Mouse (Mus musculus) right cerebral cortex, adult 2 months (tissue): ENCODE measurements around the gene Rpl31.

Experiments
- DNase-seq, 2 experiments: peaks; one replicate each; pipeline ENCODE4 v3.0.0; 2021 to 2022; ENCODE audit warnings: low spot score in 2 of 2

The Rpl31 gene

GRCm38 (mm10) chr1:39367045-39367444, 597 bp upstream of the Rpl31 start:
- DNase-seq = peak in 1 of 2 experiments; percentile 49

- peak in 1 of 2 experiments; percentile 33 for DNase-seq
These were observed 712 bp downstream of the Rpl31 start for GRCm38 (mm10) chr1:39368267-39368841.

GRCm38 (mm10) chr1:39370431-39370830, 2.8 kb downstream of the Rpl31 start:
- DNase-seq = no peak

GRCm38 (mm10) chr1:39372220-39372843, 4.7 kb downstream of the Rpl31 start:
- DNase-seq = no peak

GRCm38 (mm10) chr1:39373378-39373777, 5.7 kb downstream of the Rpl31 start:
- no peak for DNase-seq

- DNase-seq = no peak
These were observed 6.7 kb downstream of the Rpl31 start for GRCm38 (mm10) chr1:39374231-39374809.

GRCm38 (mm10) chr1:39376121-39376520, 8.5 kb downstream of the Rpl31 start:
- no peak for DNase-seq

- no peak for DNase-seq
These were observed 9.1 kb downstream of the Rpl31 start for GRCm38 (mm10) chr1:39376726-39377240.

GRCm38 (mm10) chr1:39378540-39378939, 10.9 kb downstream of the Rpl31 start:
- no peak for DNase-seq

- DNase-seq = no peak
These were observed 11.4 kb downstream of the Rpl31 start for GRCm38 (mm10) chr1:39379021-39379420.

GRCm38 (mm10) chr1:39381017-39381416, 13.4 kb downstream of the Rpl31 start:
- DNase-seq = no peak

GRCm38 (mm10) chr1:39384914-39385313, 17.3 kb downstream of the Rpl31 start:
- no peak for DNase-seq

GRCm38 (mm10) chr1:39386456-39386855, 18.8 kb downstream of the Rpl31 start:
- no peak for DNase-seq

GRCm38 (mm10) chr1:39387497-39387896, 19.9 kb downstream of the Rpl31 start:
- DNase-seq = no peak

GRCm38 (mm10) chr1:39388163-39388562, 20.5 kb downstream of the Rpl31 start:
- no peak for DNase-seq

- no peak for DNase-seq
These were observed 21.7 kb downstream of the Rpl31 start for GRCm38 (mm10) chr1:39389338-39389737.

- DNase-seq = no peak
These were observed 24.0 kb downstream of the Rpl31 start for GRCm38 (mm10) chr1:39391652-39392051.

GRCm38 (mm10) chr1:39392189-39392588, 24.5 kb downstream of the Rpl31 start:
- DNase-seq = peak; percentile 89 to 90

- DNase-seq = no peak
These were observed 25.7 kb downstream of the Rpl31 start for GRCm38 (mm10) chr1:39393217-39393867.

GRCm38 (mm10) chr1:39394096-39394495, 26.5 kb downstream of the Rpl31 start:
- DNase-seq = no peak

GRCm38 (mm10) chr1:39394650-39395049, 27.0 kb downstream of the Rpl31 start:
- no peak for DNase-seq

GRCm38 (mm10) chr1:39396347-39396746, 28.7 kb downstream of the Rpl31 start:
- no peak for DNase-seq

- no peak for DNase-seq
These were observed 30.6 kb downstream of the Rpl31 start for GRCm38 (mm10) chr1:39398284-39398683.
